Mouse (Mus musculus) spleen, postnatal 10 days (tissue): Measurements from ENCODE around the gene Ifitm5.
"Not testable (repeated sequence)": the region's sequence is repeated elsewhere in the genome, so short reads cannot be mapped to it uniquely, and the experiment has no call there.

Experiments used
- DNase-seq, 2 experiments: peaks; one replicate each; pipeline ENCODE4 v3.0.0; 2021 to 2022; ENCODE audit warnings: low spot score in 2 of 2

Gene Ifitm5

GRCm38 (mm10) chr7:140949824-140950530 is at the start of gene Ifitm5:
Gene Ifitm5, minus strand, starts transcription at chr7:140950291.
- no peak for DNase-seq

GRCm38 (mm10) chr7:140998853-140999700 is 49.0 kb upstream of the Ifitm5 start:
- DNase-seq, result no peak

GRCm38 (mm10) chr7:140997817-140998216 is 47.7 kb upstream of the Ifitm5 start:
- DNase-seq, result no peak

GRCm38 (mm10) chr7:140991117-140991689 is 41.1 kb upstream of the Ifitm5 start:
- no peak for DNase-seq

GRCm38 (mm10) chr7:140990622-140991021 is 40.5 kb upstream of the Ifitm5 start:
- DNase-seq, result no peak

GRCm38 (mm10) chr7:140990185-140990584 is 40.1 kb upstream of the Ifitm5 start:
- DNase-seq, result no peak

GRCm38 (mm10) chr7:140989022-140989421 is 38.9 kb upstream of the Ifitm5 start:
- DNase-seq, result no peak

- no peak for DNase-seq
Measured at GRCm38 (mm10) chr7:140987182-140988138, 37.4 kb upstream of the Ifitm5 start.

GRCm38 (mm10) chr7:140982971-140983370 is 32.9 kb upstream of the Ifitm5 start:
- no peak for DNase-seq

GRCm38 (mm10) chr7:140981704-140982103 is 31.6 kb upstream of the Ifitm5 start:
- no peak for DNase-seq

GRCm38 (mm10) chr7:140976720-140977119 is 26.6 kb upstream of the Ifitm5 start:
- DNase-seq, result not testable (repeated sequence)

- no peak for DNase-seq
Measured at GRCm38 (mm10) chr7:140975465-140975864, 25.4 kb upstream of the Ifitm5 start.

- no peak for DNase-seq
Measured at GRCm38 (mm10) chr7:140974940-140975339, 24.8 kb upstream of the Ifitm5 start.

GRCm38 (mm10) chr7:140973396-140974165 is 23.5 kb upstream of the Ifitm5 start:
- DNase-seq, result no peak

- DNase-seq, result no peak
Measured at GRCm38 (mm10) chr7:140971479-140972171, 21.5 kb upstream of the Ifitm5 start.

GRCm38 (mm10) chr7:140970931-140971330 is 20.8 kb upstream of the Ifitm5 start:
- DNase-seq, result no peak

GRCm38 (mm10) chr7:140968710-140969109 is 18.6 kb upstream of the Ifitm5 start:
- DNase-seq, result not testable (repeated sequence)

- no peak for DNase-seq
Measured at GRCm38 (mm10) chr7:140967862-140968591, 17.9 kb upstream of the Ifitm5 start.

- no peak for DNase-seq
Measured at GRCm38 (mm10) chr7:140966921-140967320, 16.8 kb upstream of the Ifitm5 start, which contains the start of gene Ifitm1. Gene Ifitm1, plus strand, starts transcription at chr7:140967221.
